Mouse (Mus musculus): ENCODE measurements at regions not wholly inside any gene's neighbourhood (a gene's known extent, or its start where the extent isn't known, plus 50 kb on each side); places are given as distances from the start of the nearest gene placed in this dataset.

GRCm38 (mm10) chr13:6236503-6236902 is 311.4 kb upstream of the Pitrm1 start:
- no peak for TF ChIP-seq POLR2A (IDR thresholded peaks at IDR 0.05; ENCODE audit: control insufficient read depth, low read depth, low read length)
- TF ChIP-seq CTCF (IDR thresholded peaks at IDR 0.05; ENCODE audit: control insufficient read depth, insufficient read depth, insufficient replicate concordance, low read depth, low read length), result no peak
